Mouse (Mus musculus) hindbrain, embryonic 10.5 days (tissue): ENCODE results near the gene Dscaml1. TPM values are rescaled to one million over a fixed set of nuclear protein-coding genes. Genes with fewer than 3 reads are reported as not detected.

ENCODE experiments used
- DNase-seq: peaks from one replicate; pipeline ENCODE4 v3.0.0-alpha.2; 2017; ENCODE audit warnings: low spot score
- H3K27ac ChIP-seq: fragments of 300-500 bp; sonication (generic); 2 replicates; pipeline ENCODE4 v1.5.1; 2016; ENCODE audit warnings: mild to moderate bottlenecking, moderate library complexity
- H3K27me3 ChIP-seq: fragments of 300-500 bp; sonication (generic); 2 replicates; pipeline ENCODE4 v1.6.1; 2016; ENCODE audit warnings: mild to moderate bottlenecking; ENCODE audit not compliant: poor library complexity, insufficient read depth, severe bottlenecking
- H3K36me3 ChIP-seq: fragments of 300-500 bp; sonication (generic); 2 replicates; pipeline ENCODE4 v1.6.1; 2016; ENCODE audit warnings: mild to moderate bottlenecking, moderate library complexity
- H3K4me1 ChIP-seq: fragments of 300-500 bp; sonication (generic); replicated peaks from 2 replicates; pipeline ENCODE4 v1.6.1; 2016; ENCODE audit warnings: mild to moderate bottlenecking
- H3K4me3 ChIP-seq: fragments of 300-500 bp; sonication (generic); 2 replicates; pipeline ENCODE4 v1.5.1; 2016; ENCODE audit warnings: mild to moderate bottlenecking, moderate library complexity
- H3K9me3 ChIP-seq: fragments of 300-500 bp; sonication (generic); 2 replicates; pipeline ENCODE4 v1.6.1; 2016; ENCODE audit warnings: mild to moderate bottlenecking, moderate library complexity
- WGBS: fragments of 180-500 bp; shearing (Covaris S2); methylation state at CpG from one replicate; pipeline ENCODE4 v1.1.7; 2016; 5-methylcytosine and 5-hydroxymethylcytosine counted together
- polyA plus RNA-seq: library from polyadenylated mRNA; unstranded; fragments of >200 nt; fragmentation: Nextera tagmentation; extraction: Ambion mirVana; gene quantifications from 2 replicates; pipeline ENCODE4 v1.2.1, GENCODE M21; 2016

Gene Dscaml1
- polyA plus RNA-seq, 1 experiment from 2014 or later, result 0.78 TPM

DNA sequence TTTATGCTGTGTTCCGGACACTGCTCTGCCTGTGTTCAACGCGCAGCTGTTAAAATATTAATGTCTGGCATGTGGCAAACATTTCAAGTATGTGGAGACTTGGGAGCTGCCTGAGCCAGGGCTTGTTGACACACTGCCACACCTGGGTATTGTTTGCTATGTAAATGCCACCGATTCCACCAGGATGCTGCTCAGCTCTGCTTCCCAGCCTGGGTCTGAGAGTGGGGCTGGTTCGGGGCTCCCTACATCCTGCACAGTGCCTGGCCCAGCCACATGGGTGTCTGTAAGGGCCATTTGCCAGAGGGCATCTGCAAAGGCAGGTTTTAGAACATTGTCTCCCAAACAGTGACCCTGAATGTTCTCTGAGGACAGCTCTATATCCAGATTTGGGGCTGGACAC, 78.5 kb downstream of the Dscaml1 start:
- no peaks in the 10 kb centered on the region for H3K36me3 ChIP-seq
- 62% methylated on average over 5 of the region's 5 CpGs for WGBS
- peaks cover 16% of the 10 kb centered on the region; the same call in 1 of the 2 replicates for H3K27me3 ChIP-seq
- peaks cover 36% of the 10 kb centered on the region for H3K4me1 ChIP-seq
- H3K4me3 ChIP-seq, result no peak overlapping the region
- 0 out of 2 replicates have a peak overlapping the region, but pooled peaks have one; percentile 1 for H3K27ac ChIP-seq
- no peaks in the 10 kb centered on the region for H3K9me3 ChIP-seq
- no peak for DNase-seq

DNA sequence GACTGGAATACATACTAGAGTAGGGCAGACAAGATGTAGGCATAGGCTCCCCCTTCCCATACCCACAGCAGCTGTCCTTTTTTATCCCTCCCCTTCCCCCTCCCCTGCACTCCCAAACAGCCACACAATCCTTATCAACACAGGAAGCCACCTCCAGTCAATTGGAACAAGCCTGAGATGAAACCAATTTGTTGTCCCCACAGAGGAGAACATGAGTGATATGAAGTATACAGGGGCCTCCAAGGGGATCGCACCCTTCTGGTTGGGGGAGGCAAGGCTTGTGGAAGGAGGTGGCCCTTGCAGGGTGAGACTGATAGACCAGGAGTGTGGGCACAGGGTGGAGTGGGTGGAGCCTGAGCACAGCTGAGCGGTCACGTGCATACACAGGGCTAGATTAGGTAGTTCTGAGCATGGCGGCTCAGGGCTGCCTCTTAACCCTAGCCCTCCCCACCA, 79.1 kb downstream of the Dscaml1 start:
- H3K27me3 ChIP-seq, result peaks cover 11% of the 10 kb centered on the region; the same call in 1 of the 2 replicates
- no peak for DNase-seq
- no peaks in the 10 kb centered on the region for H3K9me3 ChIP-seq
- H3K36me3 ChIP-seq, result no peaks in the 10 kb centered on the region
- H3K27ac ChIP-seq, result 0 out of 2 replicates have a peak overlapping the region, but pooled peaks have one; percentile 4
- WGBS, result 63% methylated on average over 4 of the region's 4 CpGs
- no peak overlapping the region for H3K4me3 ChIP-seq
- H3K4me1 ChIP-seq, result peaks cover 36% of the 10 kb centered on the region

DNA sequence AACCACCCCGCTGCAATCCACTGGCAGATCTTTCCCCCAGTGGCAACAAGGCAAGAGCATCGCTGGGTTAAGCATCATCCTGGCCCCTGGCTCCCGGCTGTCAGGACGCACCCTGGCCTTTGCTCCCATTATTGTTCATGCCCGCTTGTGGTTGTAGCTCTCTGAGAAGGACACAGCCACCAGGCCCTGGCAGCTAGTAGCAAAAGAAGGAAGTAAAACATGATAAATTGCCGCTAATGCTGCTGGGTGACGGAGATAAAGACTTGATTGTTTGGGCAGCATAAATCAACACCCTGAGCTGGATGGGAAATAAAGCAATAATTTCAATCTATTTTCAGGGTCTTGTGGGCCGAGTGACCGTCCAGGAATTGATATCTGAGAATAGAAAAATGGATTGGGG, 81.1 kb downstream of the Dscaml1 start:
- Histone ChIP-seq H3K36me3 (no peaks in the 10 kb centered on the region), H3K27me3 (no peaks in the 10 kb centered on the region), H3K4me3 (no peak overlapping the region), H3K4me1 (peaks cover 19% of the 10 kb centered on the region), H3K9me3 (no peaks in the 10 kb centered on the region), H3K27ac (no peak overlapping the region; the same call in 1 of the 2 replicates)
- WGBS, result 78% methylated on average over 9 of the region's 9 CpGs
- DNase-seq, result no peak

DNA sequence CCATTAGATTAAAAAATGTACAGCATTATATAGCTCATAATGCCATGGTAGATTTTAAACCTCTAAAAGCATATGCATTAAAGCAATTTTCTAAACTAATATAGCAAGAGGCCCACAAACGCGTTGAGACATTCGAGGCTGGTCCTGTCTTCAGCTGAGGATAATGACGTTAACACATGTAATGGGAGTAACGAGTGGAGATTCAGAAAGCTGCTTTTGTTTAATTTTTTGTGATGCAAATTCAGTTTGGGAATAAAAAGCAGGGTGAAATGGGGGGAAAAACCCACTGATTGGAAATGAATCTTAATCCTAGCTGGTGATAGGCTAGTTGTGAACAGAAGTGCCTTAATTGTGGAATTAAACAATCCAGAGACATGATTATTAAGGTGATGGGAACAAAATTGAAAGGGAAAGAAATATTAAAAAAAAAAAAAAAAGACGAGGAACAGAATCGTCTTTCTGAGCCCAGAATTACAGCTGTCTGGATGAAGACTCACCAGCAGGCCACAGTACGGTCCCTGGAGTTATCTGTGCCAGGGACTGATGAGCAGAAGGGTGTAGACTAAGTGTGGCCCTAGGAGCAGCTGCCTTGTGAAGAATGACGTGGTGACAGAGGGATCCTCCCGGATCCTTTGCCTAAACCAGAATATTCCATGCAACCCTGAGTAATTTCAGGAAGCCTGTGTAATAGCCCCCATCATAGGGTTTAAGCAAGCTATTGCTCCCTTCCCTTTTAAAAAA, 84.5 kb downstream of the Dscaml1 start:
- no peak overlapping the region for H3K27ac ChIP-seq
- H3K4me1 ChIP-seq, result peaks cover 2% of the 10 kb centered on the region; the same call in 1 of the 2 replicates
- H3K27me3 ChIP-seq, result no peaks in the 10 kb centered on the region
- WGBS, result 73% methylated on average over 10 of the region's 10 CpGs
- H3K4me3 ChIP-seq, result no peak overlapping the region
- no peaks in the 10 kb centered on the region for H3K36me3 ChIP-seq
- H3K9me3 ChIP-seq, result no peaks in the 10 kb centered on the region
- no peak for DNase-seq

DNA sequence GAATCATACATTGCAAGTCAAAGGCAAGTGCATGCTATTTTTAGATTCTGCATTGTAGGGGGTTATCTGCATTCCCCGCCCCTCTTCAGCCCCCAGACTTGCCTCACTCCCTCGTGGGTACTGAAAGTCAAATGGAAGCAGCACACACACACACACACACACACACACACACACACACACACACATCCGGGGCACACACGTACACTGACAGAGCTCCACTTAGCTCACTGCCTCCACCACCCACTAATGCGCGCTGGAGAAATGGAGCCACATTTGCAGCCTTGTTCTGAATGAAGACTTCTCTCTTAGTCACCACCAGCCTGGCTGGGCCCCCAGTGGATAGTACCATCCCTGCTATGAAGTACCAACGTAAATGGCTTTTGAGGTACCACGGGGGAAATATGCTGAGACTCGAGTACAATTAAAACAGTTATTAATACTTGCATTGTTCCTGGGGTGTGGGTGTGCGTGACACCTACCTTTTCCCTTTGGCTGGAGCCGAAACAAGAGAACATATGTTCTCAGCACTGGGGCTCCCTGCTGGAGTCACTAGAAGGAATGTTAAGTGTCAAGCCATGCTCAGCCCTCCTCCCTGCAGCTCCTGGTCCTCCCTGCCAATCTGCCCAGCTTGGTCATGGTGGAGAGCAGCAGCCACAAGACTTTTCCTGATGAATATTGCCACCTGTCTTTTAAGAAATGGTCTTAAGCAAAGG, 91.7 kb downstream of the Dscaml1 start:
- 85% methylated on average over 11 of the region's 11 CpGs for WGBS
- Histone ChIP-seq H3K4me1 (no peaks in the 10 kb centered on the region), H3K9me3 (no peaks in the 10 kb centered on the region), H3K27ac (no peak overlapping the region), H3K27me3 (no peaks in the 10 kb centered on the region), H3K4me3 (no peak overlapping the region), H3K36me3 (no peaks in the 10 kb centered on the region)
- DNase-seq, result no peak

DNA sequence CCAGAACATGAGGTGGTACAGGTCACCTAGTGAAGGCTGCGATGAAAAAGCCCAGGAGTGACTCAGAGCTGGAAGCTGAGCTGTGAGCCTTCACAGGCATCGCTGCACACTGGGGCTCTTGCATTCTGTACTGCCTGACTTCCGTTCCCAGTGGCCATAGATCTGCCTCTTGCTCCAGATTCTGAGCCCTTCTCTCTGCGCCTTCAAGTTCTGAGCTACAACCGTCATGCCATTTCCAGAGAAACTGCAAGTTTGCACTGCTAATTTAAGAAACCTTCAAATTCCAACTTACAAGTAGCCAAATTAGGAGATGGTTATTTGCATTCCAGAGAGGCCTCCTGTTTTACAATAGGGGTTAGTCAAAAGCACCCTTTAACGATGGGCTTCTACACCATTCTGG, 93.4 kb downstream of the Dscaml1 start:
- WGBS, result 89% methylated on average over 6 of the region's 6 CpGs
- Histone ChIP-seq H3K27me3 (no peaks in the 10 kb centered on the region), H3K4me3 (no peak overlapping the region), H3K9me3 (no peaks in the 10 kb centered on the region), H3K4me1 (no peaks in the 10 kb centered on the region), H3K36me3 (no peaks in the 10 kb centered on the region), H3K27ac (no peak overlapping the region)
- DNase-seq, result no peak

DNA sequence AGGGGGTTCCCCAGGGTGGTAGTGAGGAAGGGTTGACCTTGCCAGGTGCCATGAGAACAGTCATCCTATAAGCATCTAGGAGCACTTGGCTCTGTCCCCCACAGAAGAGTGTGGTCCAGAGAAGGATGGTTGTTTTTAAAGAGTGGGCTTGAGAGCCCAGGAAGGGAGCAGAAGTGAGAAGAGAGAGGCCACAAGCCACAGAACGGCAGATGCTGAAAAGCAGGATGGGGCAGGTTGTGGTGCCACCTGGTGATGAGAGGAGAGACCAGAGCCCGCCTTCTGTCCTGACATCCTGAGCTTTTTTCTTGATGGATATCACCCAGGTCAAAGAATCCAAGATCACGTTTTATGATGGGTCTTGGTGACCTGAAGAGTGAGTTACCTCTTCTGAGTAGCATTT, 96.4 kb downstream of the Dscaml1 start:
- 74% methylated on average over 3 of the region's 3 CpGs for WGBS

DNA sequence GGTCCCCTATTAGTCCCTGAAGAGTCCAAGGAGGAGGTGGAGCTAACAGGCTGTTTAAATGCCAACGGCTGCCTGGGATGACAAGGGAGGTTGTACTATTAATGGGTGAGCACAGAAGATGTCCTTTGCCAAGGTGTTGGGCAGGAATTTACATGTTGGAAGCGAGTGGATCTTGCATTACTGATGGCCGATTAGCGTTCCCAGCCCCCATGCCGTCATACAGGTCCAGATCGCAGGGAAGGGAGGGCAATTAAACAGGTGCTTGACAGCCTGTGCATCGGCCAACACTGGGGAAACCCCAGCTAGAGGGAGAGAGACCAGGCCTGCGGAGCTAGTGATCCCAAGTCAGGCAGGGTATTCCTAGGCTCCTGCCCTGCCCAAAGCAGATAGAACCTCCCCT, 98.1 kb downstream of the Dscaml1 start:
- Histone ChIP-seq H3K4me1 (no peaks in the 10 kb centered on the region), H3K36me3 (no peaks in the 10 kb centered on the region), H3K27ac (no peak overlapping the region), H3K27me3 (no peaks in the 10 kb centered on the region), H3K9me3 (no peaks in the 10 kb centered on the region), H3K4me3 (no peak overlapping the region)
- DNase-seq, result no peak
- 82% methylated on average over 8 of the region's 8 CpGs for WGBS

More for the DNA sequence above, 96.4 kb downstream of the Dscaml1 start:
- H3K36me3 ChIP-seq, result no peaks in the 10 kb centered on the region
- H3K27ac ChIP-seq, result no peak overlapping the region
- no peak overlapping the region for H3K4me3 ChIP-seq
- H3K27me3 ChIP-seq, result no peaks in the 10 kb centered on the region
- no peak for DNase-seq
- H3K9me3 ChIP-seq, result no peaks in the 10 kb centered on the region
- H3K4me1 ChIP-seq, result no peaks in the 10 kb centered on the region

DNA sequence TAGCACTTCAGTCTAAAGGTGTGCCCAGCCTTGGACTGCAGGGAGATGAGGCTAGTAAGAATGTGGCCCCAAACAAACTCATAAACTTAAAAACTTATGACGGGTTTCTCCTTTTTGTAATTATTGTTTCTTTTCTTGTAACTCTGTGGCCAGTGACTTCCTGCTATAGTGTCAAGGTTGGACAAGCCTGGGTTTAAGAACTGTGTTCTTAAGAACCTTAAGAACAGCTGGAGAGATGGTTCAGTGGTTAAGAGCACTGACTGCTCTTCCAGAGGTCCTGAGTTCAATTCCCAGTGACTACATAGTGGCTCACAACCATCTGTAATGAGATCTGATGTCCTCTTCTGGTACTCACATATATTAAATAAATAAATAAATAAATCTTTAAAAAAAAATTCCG, 106.8 kb downstream of the Dscaml1 start:
- WGBS, result 89% methylated on average over 2 of the region's 2 CpGs
- Histone ChIP-seq H3K36me3 (no peaks in the 10 kb centered on the region), H3K27me3 (no peaks in the 10 kb centered on the region), H3K9me3 (no peaks in the 10 kb centered on the region), H3K4me1 (peaks cover 44% of the 10 kb centered on the region), H3K4me3 (no peak overlapping the region), H3K27ac (no peak overlapping the region)
- DNase-seq, result no peak

DNA sequence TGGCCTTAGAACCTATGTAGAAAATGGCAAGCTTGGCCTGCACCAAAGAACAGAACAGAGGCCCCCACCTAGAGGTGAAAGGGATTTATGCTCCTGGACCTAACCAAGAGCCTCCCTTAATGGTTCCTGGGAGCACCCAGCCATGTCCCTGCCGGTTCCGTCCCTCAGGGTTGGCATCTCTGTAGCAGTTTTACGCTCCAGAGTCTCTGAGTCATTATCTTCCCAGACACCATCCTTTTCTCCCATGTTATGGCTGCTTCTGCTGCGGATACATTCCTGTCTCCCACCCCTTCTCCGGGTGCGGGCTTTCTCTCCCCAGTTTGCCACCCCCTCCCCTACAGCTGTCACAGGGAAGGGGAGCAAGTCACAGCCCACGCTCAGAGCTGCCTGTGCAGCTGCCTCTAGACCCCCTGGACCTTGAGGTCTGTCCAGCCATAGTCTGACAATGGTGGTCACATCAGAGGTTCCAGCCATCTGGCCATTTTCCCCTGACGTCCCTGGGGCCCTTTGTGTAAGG, 108.1 kb downstream of the Dscaml1 start:
- WGBS, result 78% methylated on average over 8 of the region's 8 CpGs
- no peaks in the 10 kb centered on the region for H3K36me3 ChIP-seq
- DNase-seq, result peak; percentile 21
- H3K9me3 ChIP-seq, result no peaks in the 10 kb centered on the region
- H3K27me3 ChIP-seq, result no peaks in the 10 kb centered on the region
- peak overlapping the region; percentile 62 for H3K27ac ChIP-seq
- peaks cover 49% of the 10 kb centered on the region for H3K4me1 ChIP-seq
- H3K4me3 ChIP-seq, result no peak overlapping the region

DNA sequence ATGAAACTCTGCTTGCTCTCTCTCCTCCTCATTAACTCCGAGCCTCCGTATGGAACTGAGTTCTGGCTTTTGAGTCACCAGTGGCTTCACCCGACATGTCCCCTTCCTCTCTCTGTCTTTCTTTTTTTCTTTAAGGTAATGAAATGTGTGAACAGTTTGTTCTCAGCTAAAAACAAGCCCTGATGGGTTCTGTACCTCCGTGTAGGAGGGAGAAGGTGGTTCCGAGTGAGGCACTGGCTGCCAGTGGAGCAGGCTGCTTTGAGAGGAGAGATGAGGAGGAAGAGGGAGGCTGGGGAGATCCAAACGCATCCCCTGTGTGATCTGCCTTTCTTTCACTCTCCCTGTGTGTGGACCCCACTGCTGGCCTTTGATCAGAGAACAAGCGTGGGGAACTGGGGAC, 111.2 kb downstream of the Dscaml1 start:
- Histone ChIP-seq H3K9me3 (no peaks in the 10 kb centered on the region), H3K4me1 (peaks cover 36% of the 10 kb centered on the region)
- 76% methylated on average over 7 of the region's 7 CpGs for WGBS

DNA sequence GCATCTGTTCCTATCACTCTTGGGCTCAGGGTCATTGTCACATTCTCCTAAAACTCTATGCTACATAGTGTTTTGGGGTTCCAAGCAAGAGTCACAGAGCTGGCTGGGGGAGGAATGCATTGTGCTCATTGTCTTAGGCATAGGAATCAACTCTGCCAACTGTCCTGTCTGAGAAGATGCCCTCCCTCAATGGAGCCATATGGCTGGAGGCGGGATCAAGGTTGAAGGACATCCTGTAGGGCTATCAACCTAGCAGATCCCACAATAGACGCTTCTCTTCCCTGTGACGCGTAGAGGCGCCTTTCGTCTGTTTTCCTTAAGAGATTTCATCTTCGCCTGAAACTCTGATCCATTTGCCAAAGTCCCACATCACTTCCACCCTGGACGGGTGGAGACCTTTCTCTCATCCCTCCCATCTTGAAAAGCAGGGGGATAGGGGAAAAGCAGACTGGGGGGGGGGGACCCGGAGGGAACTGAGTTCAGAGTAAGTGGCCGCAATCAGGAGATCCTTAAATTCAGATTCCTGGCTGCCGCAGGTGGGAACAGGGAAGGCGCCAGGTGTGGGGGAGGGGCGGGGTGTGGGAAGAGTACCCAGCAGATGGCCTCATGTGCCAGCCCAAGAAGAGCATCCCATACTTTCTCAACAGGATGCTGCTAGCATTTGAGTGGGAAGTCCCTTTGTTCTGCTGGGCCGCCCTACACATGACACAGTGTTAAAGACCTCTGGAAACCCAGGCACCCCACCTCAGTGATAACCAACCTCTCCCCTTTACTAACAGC, 113.0 kb downstream of the Dscaml1 start:
- peaks cover 32% of the 10 kb centered on the region for H3K4me1 ChIP-seq
- 87% methylated on average over 14 of the region's 14 CpGs for WGBS
- DNase-seq, result no peak

More for the DNA sequence above, 111.2 kb downstream of the Dscaml1 start:
- peak overlapping the region; percentile 35; the same call in 1 of the 2 replicates for H3K27ac ChIP-seq
- H3K27me3 ChIP-seq, result no peaks in the 10 kb centered on the region
- no peak for DNase-seq
- no peak overlapping the region for H3K4me3 ChIP-seq
- H3K36me3 ChIP-seq, result no peaks in the 10 kb centered on the region

More for the DNA sequence above, 113.0 kb downstream of the Dscaml1 start:
- Histone ChIP-seq H3K27me3 (no peaks in the 10 kb centered on the region), H3K36me3 (no peaks in the 10 kb centered on the region), H3K9me3 (no peaks in the 10 kb centered on the region), H3K27ac (no peak overlapping the region), H3K4me3 (no peak overlapping the region)
